Mouse (Mus musculus): ENCODE measurements around the gene Sf3a2. TPM values are rescaled to one million over a fixed set of nuclear protein-coding genes. Genes with fewer than 3 reads are reported as not detected.

Gene Sf3a2
- polyA plus RNA-seq, 1 experiment from 2014 or later = 75.7 TPM

- ATAC-seq (ENCODE audit: low read depth) = no peak
- H3K4me2 ChIP-seq (ENCODE audit: low read depth, low read length) = no peak overlapping the region
- no peak overlapping the region for H3K9ac ChIP-seq (ENCODE audit: low read length)
Observed at GRCm38 (mm10) chr10:80787517-80787916, 10.5 kb upstream of the Sf3a2 start.

GRCm38 (mm10) chr10:80790761-80791404 lies 7.1 kb upstream of the Sf3a2 start:
- ATAC-seq (ENCODE audit: low read depth) = no peak
- H3K36me3 ChIP-seq (ENCODE audit: control insufficient read depth, insufficient read depth, low read length) = peaks cover 71% of the 10 kb centered on the region
- H3K27me3 ChIP-seq (ENCODE audit: control insufficient read depth, insufficient read depth, low read depth, low read length) = no peaks in the 10 kb centered on the region
- H3K4me3 ChIP-seq (ENCODE audit: low read length) = no peak overlapping the region
- 80% methylated on average over 19 of the region's 19 CpGs for WGBS
- H3K9me3 ChIP-seq (ENCODE audit: control insufficient read depth, low read length) = no peaks in the 10 kb centered on the region
- H3K4me1 ChIP-seq (replicated peaks; ENCODE audit: control insufficient read depth, insufficient read depth, low read length) = no peaks in the 10 kb centered on the region
- H3K9ac ChIP-seq (ENCODE audit: low read length) = no peak overlapping the region
- no peak overlapping the region for H3K27ac ChIP-seq (ENCODE audit: low read length)
- no peak overlapping the region for H3K4me2 ChIP-seq (ENCODE audit: low read depth, low read length)

More at GRCm38 (mm10) chr10:80787517-80787916, 10.5 kb upstream of the Sf3a2 start:
- 70% methylated on average over 2 of the region's 2 CpGs for WGBS
- no peaks in the 10 kb centered on the region for H3K9me3 ChIP-seq (ENCODE audit: control insufficient read depth, low read length)
- H3K4me3 ChIP-seq (ENCODE audit: low read length) = no peak overlapping the region
- no peaks in the 10 kb centered on the region for H3K27me3 ChIP-seq (ENCODE audit: control insufficient read depth, insufficient read depth, low read depth, low read length)
- no peak overlapping the region for H3K27ac ChIP-seq (ENCODE audit: low read length)
- H3K36me3 ChIP-seq (ENCODE audit: control insufficient read depth, insufficient read depth, low read length) = peaks cover 81% of the 10 kb centered on the region
- H3K4me1 ChIP-seq (replicated peaks; ENCODE audit: control insufficient read depth, insufficient read depth, low read length) = no peaks in the 10 kb centered on the region

- H3K9me3 ChIP-seq (ENCODE audit: control insufficient read depth, low read length) = no peaks in the 10 kb centered on the region
- H3K27me3 ChIP-seq (ENCODE audit: control insufficient read depth, insufficient read depth, low read depth, low read length) = no peaks in the 10 kb centered on the region
- H3K36me3 ChIP-seq (ENCODE audit: control insufficient read depth, insufficient read depth, low read length) = peaks cover 69% of the 10 kb centered on the region
- no peak overlapping the region for H3K4me2 ChIP-seq (ENCODE audit: low read depth, low read length)
- no peak overlapping the region for H3K4me3 ChIP-seq (ENCODE audit: low read length)
- 73% methylated on average over 33 of the region's 33 CpGs for WGBS
- H3K9ac ChIP-seq (ENCODE audit: low read length) = no peak overlapping the region
- no peak for ATAC-seq (ENCODE audit: low read depth)
- H3K4me1 ChIP-seq (replicated peaks; ENCODE audit: control insufficient read depth, insufficient read depth, low read length) = peaks cover 3% of the 10 kb centered on the region
- H3K27ac ChIP-seq (ENCODE audit: low read length) = no peak overlapping the region
Observed at GRCm38 (mm10) chr10:80791476-80792174, 6.4 kb upstream of the Sf3a2 start.

- ATAC-seq (ENCODE audit: low read depth) = 0 out of 2 replicates have a peak, but pooled peaks have one; percentile 8
- 57% methylated on average over 41 of the region's 41 CpGs for WGBS
- no peak overlapping the region for H3K9ac ChIP-seq (ENCODE audit: low read length)
- no peak overlapping the region for H3K27ac ChIP-seq (ENCODE audit: low read length)
- no peaks in the 10 kb centered on the region for H3K27me3 ChIP-seq (ENCODE audit: control insufficient read depth, insufficient read depth, low read depth, low read length)
- no peaks in the 10 kb centered on the region for H3K9me3 ChIP-seq (ENCODE audit: control insufficient read depth, low read length)
- no peak overlapping the region for H3K4me3 ChIP-seq (ENCODE audit: low read length)
- no peak overlapping the region for H3K4me2 ChIP-seq (ENCODE audit: low read depth, low read length)
- peaks cover 10% of the 10 kb centered on the region for H3K4me1 ChIP-seq (replicated peaks; ENCODE audit: control insufficient read depth, insufficient read depth, low read length)
- H3K36me3 ChIP-seq (ENCODE audit: control insufficient read depth, insufficient read depth, low read length) = peaks cover 64% of the 10 kb centered on the region
Observed at GRCm38 (mm10) chr10:80792175-80793032, 5.6 kb upstream of the Sf3a2 start.

GRCm38 (mm10) chr10:80793033-80793784 lies 4.8 kb upstream of the Sf3a2 start:
- Histone ChIP-seq H3K27ac (ENCODE audit: low read length) (no peak overlapping the region), H3K4me3 (ENCODE audit: low read length) (no peak overlapping the region), H3K9ac (ENCODE audit: low read length) (no peak overlapping the region), H3K9me3 (ENCODE audit: control insufficient read depth, low read length) (no peaks in the 10 kb centered on the region), H3K4me1 (replicated peaks; ENCODE audit: control insufficient read depth, insufficient read depth, low read length) (peaks cover 10% of the 10 kb centered on the region), H3K36me3 (ENCODE audit: control insufficient read depth, insufficient read depth, low read length) (peaks cover 57% of the 10 kb centered on the region), H3K27me3 (ENCODE audit: control insufficient read depth, insufficient read depth, low read depth, low read length) (no peaks in the 10 kb centered on the region), H3K4me2 (ENCODE audit: low read depth, low read length) (no peak overlapping the region)
- no peak for ATAC-seq (ENCODE audit: low read depth)
- WGBS = 88% methylated on average over 13 of the region's 13 CpGs

- H3K4me3 ChIP-seq (ENCODE audit: low read length) = no peak overlapping the region
- no peaks in the 10 kb centered on the region for H3K27me3 ChIP-seq (ENCODE audit: control insufficient read depth, insufficient read depth, low read depth, low read length)
- peaks cover 10% of the 10 kb centered on the region for H3K4me1 ChIP-seq (replicated peaks; ENCODE audit: control insufficient read depth, insufficient read depth, low read length)
- no peak overlapping the region for H3K27ac ChIP-seq (ENCODE audit: low read length)
- no peak overlapping the region for H3K9ac ChIP-seq (ENCODE audit: low read length)
- WGBS = 75% methylated on average over 4 of the region's 4 CpGs
- no peaks in the 10 kb centered on the region for H3K9me3 ChIP-seq (ENCODE audit: control insufficient read depth, low read length)
- H3K36me3 ChIP-seq (ENCODE audit: control insufficient read depth, insufficient read depth, low read length) = peaks cover 53% of the 10 kb centered on the region
- H3K4me2 ChIP-seq (ENCODE audit: low read depth, low read length) = no peak overlapping the region
- no peak for ATAC-seq (ENCODE audit: low read depth)
Observed at GRCm38 (mm10) chr10:80793803-80794202, 4.2 kb upstream of the Sf3a2 start.

GRCm38 (mm10) chr10:80794750-80795149 lies 3.2 kb upstream of the Sf3a2 start:
- WGBS = 80% methylated on average over 8 of the region's 8 CpGs
- Histone ChIP-seq H3K36me3 (ENCODE audit: control insufficient read depth, insufficient read depth, low read length) (peaks cover 47% of the 10 kb centered on the region), H3K9ac (ENCODE audit: low read length) (no peak overlapping the region), H3K4me2 (ENCODE audit: low read depth, low read length) (no peak overlapping the region), H3K27me3 (ENCODE audit: control insufficient read depth, insufficient read depth, low read depth, low read length) (no peaks in the 10 kb centered on the region), H3K4me3 (ENCODE audit: low read length) (no peak overlapping the region), H3K9me3 (ENCODE audit: control insufficient read depth, low read length) (no peaks in the 10 kb centered on the region), H3K27ac (ENCODE audit: low read length) (no peak overlapping the region), H3K4me1 (replicated peaks; ENCODE audit: control insufficient read depth, insufficient read depth, low read length) (peaks cover 12% of the 10 kb centered on the region)
- no peak for ATAC-seq (ENCODE audit: low read depth)

- H3K36me3 ChIP-seq (ENCODE audit: control insufficient read depth, insufficient read depth, low read length) = peaks cover 35% of the 10 kb centered on the region
- no peak overlapping the region for H3K4me3 ChIP-seq (ENCODE audit: low read length)
- no peaks in the 10 kb centered on the region for H3K27me3 ChIP-seq (ENCODE audit: control insufficient read depth, insufficient read depth, low read depth, low read length)
- H3K9ac ChIP-seq (ENCODE audit: low read length) = peak overlapping the region; percentile 97; the same call in 1 of the 2 replicates
- no peaks in the 10 kb centered on the region for H3K9me3 ChIP-seq (ENCODE audit: control insufficient read depth, low read length)
- 77% methylated on average over 9 of the region's 9 CpGs for WGBS
- no peak overlapping the region for H3K27ac ChIP-seq (ENCODE audit: low read length)
- peaks cover 16% of the 10 kb centered on the region for H3K4me1 ChIP-seq (replicated peaks; ENCODE audit: control insufficient read depth, insufficient read depth, low read length)
- peak overlapping the region; percentile 71 for H3K4me2 ChIP-seq (ENCODE audit: low read depth, low read length)
- ATAC-seq (ENCODE audit: low read depth) = no peak
Observed at GRCm38 (mm10) chr10:80796307-80796848, 1.6 kb upstream of the Sf3a2 start.
